Mouse (Mus musculus) ES-E14 (cell line): ENCODE measurements around the gene Wdr63.

Experiments
- HCFC1 ChIP-seq: IDR thresholded peaks from 2 replicates; pipeline ENCODE4 v1.6.1; 2012; ENCODE audit warnings: low read length, inconsistent platforms, borderline replicate concordance; ENCODE audit not compliant: insufficient read depth
- MAFK ChIP-seq: IDR thresholded peaks from 2 replicates; pipeline ENCODE4 v1.6.1; 2014; ENCODE audit warnings: mild to moderate bottlenecking, low read depth, low read length, inconsistent platforms; ENCODE audit not compliant: insufficient read depth
- ZC3H11A ChIP-seq: IDR thresholded peaks from 2 replicates; pipeline ENCODE4 v1.6.1; 2012; ENCODE audit warnings: low read depth, mild to moderate bottlenecking, inconsistent platforms, low read length, borderline replicate concordance
- ZNF384 ChIP-seq: IDR thresholded peaks from 2 replicates; pipeline ENCODE4 v1.6.1; 2012; ENCODE audit warnings: low read depth, low read length, inconsistent platforms

DNA sequence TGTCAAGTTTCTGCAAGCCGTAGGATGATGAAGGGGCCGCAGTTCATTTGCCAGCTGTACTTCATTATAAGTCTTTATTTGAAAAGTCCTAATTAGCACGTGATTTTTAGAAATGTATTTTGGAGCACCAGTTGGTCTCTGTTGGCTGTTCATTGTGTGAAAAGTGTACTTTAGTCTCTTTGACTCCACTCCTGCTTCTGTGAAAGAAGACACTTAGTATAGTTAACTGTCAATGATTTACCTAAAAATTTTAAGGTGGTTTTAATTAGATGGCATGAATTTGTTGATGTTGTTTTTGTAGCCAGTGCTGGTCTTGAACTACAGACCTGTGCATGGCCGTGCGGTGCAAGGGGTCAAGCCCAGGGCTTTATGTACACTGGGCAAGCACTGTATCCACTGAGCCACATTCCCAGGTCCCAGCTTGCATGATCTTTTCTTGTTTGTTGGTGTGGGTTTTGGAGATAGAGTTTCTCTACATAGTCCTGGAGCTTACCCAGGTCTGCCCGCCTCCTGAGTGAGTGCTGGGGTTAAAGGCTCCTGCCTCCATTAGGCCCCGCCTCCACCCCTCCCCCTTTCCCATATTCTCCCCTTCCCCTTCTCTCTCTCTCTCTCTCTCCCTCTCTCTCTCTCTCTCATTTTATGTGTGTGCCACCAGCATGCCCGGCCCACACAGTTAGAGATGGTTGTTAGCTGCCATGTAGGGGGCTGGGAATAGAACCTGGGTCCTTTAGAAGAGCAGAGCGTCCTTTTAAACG lies 115.8 kb downstream of the Wdr63 start:
- TF ChIP-seq HCFC1 (no peak), MAFK (no peak), ZNF384 (no peak), ZC3H11A (no peak)
